Mouse (Mus musculus) midbrain, embryonic 12.5 days (tissue): ENCODE measurements around the gene Cxxc4. TPM values are rescaled to one million over a fixed set of nuclear protein-coding genes. Genes with fewer than 3 reads are reported as not detected.
A peak's percentile ranks its signal among the peaks of the same experiment; 100 is the strongest.
"Not testable (repeated sequence)": the region's sequence is repeated elsewhere in the genome, so short reads cannot be mapped to it uniquely, and the experiment has no call there.

Experiments
- ATAC-seq: fragments of 200-750 bp; cut with Nextera tagmentation; 2 replicates; pipeline ENCODE4 v1.8.0; 2017; ENCODE audit warnings: low read depth, moderate TSS enrichment, moderate library complexity; ENCODE audit not compliant: low FRiP score
- H3K27ac ChIP-seq: fragments of 300-500 bp; sonication (generic); replicated peaks from 2 replicates; pipeline ENCODE4 v1.5.1; 2016; ENCODE audit warnings: mild to moderate bottlenecking
- H3K27me3 ChIP-seq: fragments of 300-500 bp; sonication (generic); 2 replicates; pipeline ENCODE4 v1.6.1; 2016; ENCODE audit warnings: mild to moderate bottlenecking
- H3K36me3 ChIP-seq: fragments of 300-500 bp; sonication (generic); 2 replicates; pipeline ENCODE4 v1.6.1; 2016
- H3K4me1 ChIP-seq: fragments of 300-500 bp; sonication (generic); 2 replicates; pipeline ENCODE4 v1.6.1; 2016
- H3K4me2 ChIP-seq: fragments of 300-500 bp; sonication (generic); replicated peaks from 2 replicates; pipeline ENCODE4 v1.6.1; 2016; ENCODE audit warnings: mild to moderate bottlenecking, moderate library complexity
- H3K4me3 ChIP-seq: fragments of 300-500 bp; sonication (generic); 2 replicates; pipeline ENCODE4 v1.5.1; 2016; ENCODE audit warnings: mild to moderate bottlenecking
- H3K9ac ChIP-seq: fragments of 300-500 bp; sonication (generic); replicated peaks from 2 replicates; pipeline ENCODE4 v1.6.1; 2016; ENCODE audit warnings: mild to moderate bottlenecking, moderate library complexity
- H3K9me3 ChIP-seq: fragments of 300-500 bp; sonication (generic); 2 replicates; pipeline ENCODE4 v1.6.1; 2016; ENCODE audit warnings: mild to moderate bottlenecking
- WGBS: fragments of 180-500 bp; shearing (Covaris S2); methylation state at CpG from one replicate; pipeline ENCODE4 v1.1.7; 2016; 5-methylcytosine and 5-hydroxymethylcytosine counted together
- polyA plus RNA-seq: library from polyadenylated mRNA; unstranded; fragments of >200 nt; fragmentation: Nextera tagmentation; extraction: Ambion mirVana; gene quantifications from 2 replicates; pipeline ENCODE4 v1.2.1, GENCODE M21; 2016

The Cxxc4 gene
- 32.1 and 38.8 TPM in 2 replicates for polyA plus RNA-seq

- Histone ChIP-seq H3K36me3 (no peaks in the 10 kb centered on the region), H3K4me2 (peak within 1 kb of the TSS; percentile 78), H3K9me3 (no peaks in the 10 kb centered on the region), H3K4me1 (peaks cover 14% of the 10 kb centered on the region), H3K27ac (peak within 1 kb of the TSS; percentile 100), H3K9ac (peak within 1 kb of the TSS; percentile 96), H3K27me3 (no peaks in the 10 kb centered on the region), H3K4me3 (peak within 1 kb of the TSS; percentile 88)
- peak; percentile 79 for ATAC-seq
- WGBS: 0% methylated on average over 9 of the region's 22 CpGs
Observed at GRCm38 (mm10) chr3:134236414-134237112, at the start of gene Cxxc4. Gene Cxxc4 (plus strand): TSS chr3:134236484.

GRCm38 (mm10) chr3:134188979-134189946 lies 47.0 kb upstream of the Cxxc4 start:
- Histone ChIP-seq H3K27ac (peak overlapping the region; percentile 35; the same call in 1 of the 2 replicates), H3K9ac (no peak overlapping the region; the same call in 1 of the 2 replicates), H3K9me3 (no peaks in the 10 kb centered on the region), H3K27me3 (no peaks in the 10 kb centered on the region), H3K4me1 (peaks cover 10% of the 10 kb centered on the region; the same call in 1 of the 2 replicates), H3K4me2 (peak overlapping the region; percentile 51), H3K4me3 (peak overlapping the region; percentile 25), H3K36me3 (no peaks in the 10 kb centered on the region)
- WGBS: 38% methylated on average over 12 of the region's 12 CpGs
- peak; percentile 66 for ATAC-seq

- H3K4me1 ChIP-seq: peaks cover 10% of the 10 kb centered on the region; the same call in 1 of the 2 replicates
Observed at GRCm38 (mm10) chr3:134190046-134190445, 46.2 kb upstream of the Cxxc4 start.

GRCm38 (mm10) chr3:134199892-134200291 lies 36.4 kb upstream of the Cxxc4 start:
- H3K27ac ChIP-seq: no peak overlapping the region
- WGBS: 76% methylated on average over 9 of the region's 9 CpGs
- no peak for ATAC-seq

More at GRCm38 (mm10) chr3:134190046-134190445, 46.2 kb upstream of the Cxxc4 start:
- Histone ChIP-seq H3K9ac (no peak overlapping the region), H3K27me3 (no peaks in the 10 kb centered on the region), H3K4me3 (peak overlapping the region; percentile 25), H3K4me2 (peak overlapping the region; percentile 51), H3K36me3 (no peaks in the 10 kb centered on the region), H3K27ac (no peak overlapping the region; the same call in 1 of the 2 replicates), H3K9me3 (no peaks in the 10 kb centered on the region)
- 29% methylated on average over 11 of the region's 11 CpGs for WGBS
- ATAC-seq: peak; percentile 82

GRCm38 (mm10) chr3:134206624-134207023 lies 29.7 kb upstream of the Cxxc4 start:
- H3K27ac ChIP-seq: no peak overlapping the region
- H3K9me3 ChIP-seq: no peaks in the 10 kb centered on the region
- H3K36me3 ChIP-seq: no peaks in the 10 kb centered on the region
- no peak overlapping the region for H3K9ac ChIP-seq
- no peaks in the 10 kb centered on the region for H3K27me3 ChIP-seq
- H3K4me2 ChIP-seq: no peak overlapping the region
- no peak overlapping the region for H3K4me3 ChIP-seq
- no peaks in the 10 kb centered on the region for H3K4me1 ChIP-seq
- 91% methylated on average over 3 of the region's 3 CpGs for WGBS
- no peak for ATAC-seq

More at GRCm38 (mm10) chr3:134199892-134200291, 36.4 kb upstream of the Cxxc4 start:
- no peak overlapping the region for H3K9ac ChIP-seq
- H3K36me3 ChIP-seq: no peaks in the 10 kb centered on the region
- no peak overlapping the region for H3K4me2 ChIP-seq
- no peak overlapping the region for H3K4me3 ChIP-seq
- no peaks in the 10 kb centered on the region for H3K9me3 ChIP-seq
- no peaks in the 10 kb centered on the region for H3K4me1 ChIP-seq
- H3K27me3 ChIP-seq: no peaks in the 10 kb centered on the region

GRCm38 (mm10) chr3:134210950-134211349 lies 25.3 kb upstream of the Cxxc4 start:
- no peak for ATAC-seq

GRCm38 (mm10) chr3:134219881-134220280 lies 16.4 kb upstream of the Cxxc4 start:
- not testable (repeated sequence) for H3K27ac ChIP-seq, H3K4me2 ChIP-seq, H3K27me3 ChIP-seq, H3K4me3 ChIP-seq, H3K4me1 ChIP-seq, ATAC-seq, H3K9me3 ChIP-seq, H3K36me3 ChIP-seq, H3K9ac ChIP-seq

More at GRCm38 (mm10) chr3:134210950-134211349, 25.3 kb upstream of the Cxxc4 start:
- Histone ChIP-seq H3K36me3 (no peaks in the 10 kb centered on the region), H3K4me1 (no peaks in the 10 kb centered on the region), H3K4me2 (no peak overlapping the region), H3K4me3 (no peak overlapping the region), H3K27me3 (no peaks in the 10 kb centered on the region), H3K27ac (no peak overlapping the region), H3K9me3 (no peaks in the 10 kb centered on the region), H3K9ac (no peak overlapping the region)
- 76% methylated on average over 5 of the region's 6 CpGs for WGBS

GRCm38 (mm10) chr3:134221002-134221401 lies 15.3 kb upstream of the Cxxc4 start:
- Histone ChIP-seq H3K27ac (no peak overlapping the region), H3K27me3 (no peaks in the 10 kb centered on the region), H3K4me2 (no peak overlapping the region), H3K9me3 (no peaks in the 10 kb centered on the region), H3K4me1 (no peaks in the 10 kb centered on the region), H3K9ac (no peak overlapping the region), H3K36me3 (no peaks in the 10 kb centered on the region), H3K4me3 (no peak overlapping the region)
- 67% methylated on average over 2 of the region's 2 CpGs for WGBS
- no peak for ATAC-seq

- Histone ChIP-seq H3K27me3 (no peaks in the 10 kb centered on the region), H3K27ac (no peak overlapping the region), H3K9me3 (no peaks in the 10 kb centered on the region), H3K9ac (no peak overlapping the region), H3K4me3 (no peak overlapping the region), H3K4me1 (no peaks in the 10 kb centered on the region), H3K36me3 (no peaks in the 10 kb centered on the region), H3K4me2 (no peak overlapping the region)
- WGBS: 55% methylated on average over 1 of the region's 1 CpGs
- no peak for ATAC-seq
Observed at GRCm38 (mm10) chr3:134222593-134222992, 13.7 kb upstream of the Cxxc4 start.

- no peak overlapping the region for H3K4me3 ChIP-seq
- ATAC-seq: no peak
Observed at GRCm38 (mm10) chr3:134223956-134224355, 12.3 kb upstream of the Cxxc4 start.

GRCm38 (mm10) chr3:134225928-134226327 lies 10.4 kb upstream of the Cxxc4 start:
- Histone ChIP-seq H3K4me2 (no peak overlapping the region), H3K27me3 (no peaks in the 10 kb centered on the region), H3K9ac (no peak overlapping the region), H3K36me3 (no peaks in the 10 kb centered on the region), H3K4me1 (no peaks in the 10 kb centered on the region), H3K9me3 (no peaks in the 10 kb centered on the region), H3K27ac (no peak overlapping the region), H3K4me3 (no peak overlapping the region)
- 97% methylated on average over 3 of the region's 3 CpGs for WGBS
- no peak for ATAC-seq

More at GRCm38 (mm10) chr3:134223956-134224355, 12.3 kb upstream of the Cxxc4 start:
- 90% methylated on average over 7 of the region's 7 CpGs for WGBS
- Histone ChIP-seq H3K36me3 (no peaks in the 10 kb centered on the region), H3K27me3 (no peaks in the 10 kb centered on the region), H3K9ac (no peak overlapping the region), H3K4me2 (no peak overlapping the region), H3K4me1 (no peaks in the 10 kb centered on the region), H3K9me3 (no peaks in the 10 kb centered on the region), H3K27ac (no peak overlapping the region)

- no peaks in the 10 kb centered on the region for H3K27me3 ChIP-seq
- H3K4me3 ChIP-seq: no peak overlapping the region
- H3K4me2 ChIP-seq: no peak overlapping the region
- 86% methylated on average over 2 of the region's 2 CpGs for WGBS
- H3K4me1 ChIP-seq: peaks cover 6% of the 10 kb centered on the region
- H3K27ac ChIP-seq: no peak overlapping the region
- H3K36me3 ChIP-seq: no peaks in the 10 kb centered on the region
- no peak overlapping the region for H3K9ac ChIP-seq
- ATAC-seq: no peak
- no peaks in the 10 kb centered on the region for H3K9me3 ChIP-seq
Observed at GRCm38 (mm10) chr3:134232753-134233152, 3.5 kb upstream of the Cxxc4 start.
